Mouse (Mus musculus) megakaryocyte-erythroid progenitor cell, adult 5-6 weeks (primary cell): ENCODE results near the gene Ccnyl1. TPM values are rescaled to one million over a fixed set of nuclear protein-coding genes. Genes with fewer than 3 reads are reported as not detected.

Experiments used
- total RNA-seq, 2 experiments: library from RNA; stranded (forward) in 1 of 2; stranded (reverse) in 1 of 2; fragments of 200-1000, 215-1000 nt in 1 of 2; fragments of >200 nt in 1 of 2; fragmentation: Nextera tagmentation in 1 of 2; gene quantifications; 2 replicates each; pipeline ENCODE4 v1.2.3; 2014 to 2017

The Ccnyl1 gene
- total RNA-seq, 2 experiments from 2014 or later = 1.8 to 5.0 TPM

Other genes starting within 250 kb of the Ccnyl1 start
- 46.6 and 61.4 TPM in 2 replicates for gene Creb1, start 157.8 kb upstream of the Ccnyl1 start, total RNA-seq (2014; fragmentation: Nextera tagmentation)
- 52.8 and 60.4 TPM in 2 replicates for gene Creb1, start 157.8 kb upstream of the Ccnyl1 start, total RNA-seq (2017)
- gene Mettl21a, start 73.2 kb upstream of the Ccnyl1 start, total RNA-seq (2014; fragmentation: Nextera tagmentation) = 6.5 and 12.9 TPM in 2 replicates
- gene Mettl21a, start 73.2 kb upstream of the Ccnyl1 start, total RNA-seq (2017) = 3.7 and 8.3 TPM in 2 replicates
- gene Fzd5, start 47.3 kb downstream of the Ccnyl1 start, total RNA-seq (2014; fragmentation: Nextera tagmentation) = 0.52 and 1.5 TPM in 2 replicates
- 2.0 and 2.6 TPM in 2 replicates for gene Fzd5, start 47.3 kb downstream of the Ccnyl1 start, total RNA-seq (2017)